Mouse (Mus musculus): Measurements from ENCODE around the gene Ripk3. TPM values are rescaled to one million over a fixed set of nuclear protein-coding genes. Genes with fewer than 3 reads are reported as not detected.
A peak's percentile ranks its signal among the peaks of the same experiment; 100 is the strongest.

Ripk3 gene
- polyA plus RNA-seq, 1 experiment from 2014 or later: 1.9 TPM

GRCm38 (mm10) chr14:55815310-55815751 lies 26.7 kb upstream of the Ripk3 start:
- H3K36me3 ChIP-seq (ENCODE audit: control insufficient read depth, insufficient read depth, low read length): no peaks in the 10 kb centered on the region

GRCm38 (mm10) chr14:55814885-55815284 lies 26.2 kb upstream of the Ripk3 start:
- no peaks in the 10 kb centered on the region for H3K27me3 ChIP-seq (ENCODE audit: control insufficient read depth, insufficient read depth, low read length)
- 29% methylated on average over 16 of the region's 16 CpGs for WGBS
- no peaks in the 10 kb centered on the region for H3K36me3 ChIP-seq (ENCODE audit: control insufficient read depth, insufficient read depth, low read length)
- H3K9me3 ChIP-seq (ENCODE audit: control insufficient read depth, low read length): no peaks in the 10 kb centered on the region
- H3K4me3 ChIP-seq (ENCODE audit: low read depth, low read length): peak overlapping the region; percentile 41
- no peak overlapping the region for H3K27ac ChIP-seq (ENCODE audit: low read depth, low read length)
- H3K4me1 ChIP-seq (ENCODE audit: control insufficient read depth, insufficient read depth, low read length): no peaks in the 10 kb centered on the region
- peak; percentile 88 for ATAC-seq (ENCODE audit: low read depth)
- peak overlapping the region; percentile 68 for H3K4me2 ChIP-seq (ENCODE audit: low read depth, low read length)
- peak overlapping the region; percentile 53 for H3K9ac ChIP-seq (replicated peaks; ENCODE audit: low read depth, low read length)

More at GRCm38 (mm10) chr14:55815310-55815751, 26.7 kb upstream of the Ripk3 start:
- no peaks in the 10 kb centered on the region for H3K27me3 ChIP-seq (ENCODE audit: control insufficient read depth, insufficient read depth, low read length)
- no peaks in the 10 kb centered on the region for H3K4me1 ChIP-seq (ENCODE audit: control insufficient read depth, insufficient read depth, low read length)
- H3K4me3 ChIP-seq (ENCODE audit: low read depth, low read length): peak overlapping the region; percentile 41
- ATAC-seq (ENCODE audit: low read depth): peak; percentile 67
- peak overlapping the region; percentile 53 for H3K9ac ChIP-seq (replicated peaks; ENCODE audit: low read depth, low read length)
- no peaks in the 10 kb centered on the region for H3K9me3 ChIP-seq (ENCODE audit: control insufficient read depth, low read length)
- 23% methylated on average over 17 of the region's 17 CpGs for WGBS
- H3K4me2 ChIP-seq (ENCODE audit: low read depth, low read length): peak overlapping the region; percentile 68
- no peak overlapping the region for H3K27ac ChIP-seq (ENCODE audit: low read depth, low read length)

GRCm38 (mm10) chr14:55795380-55796163 lies 6.9 kb upstream of the Ripk3 start:
- Histone ChIP-seq H3K27me3 (ENCODE audit: control insufficient read depth, insufficient read depth, low read length) (no peaks in the 10 kb centered on the region; the same call in 1 of the 2 replicates), H3K9me3 (ENCODE audit: control insufficient read depth, low read length) (no peaks in the 10 kb centered on the region), H3K27ac (ENCODE audit: low read depth, low read length) (no peak overlapping the region), H3K4me1 (ENCODE audit: control insufficient read depth, insufficient read depth, low read length) (no peaks in the 10 kb centered on the region), H3K4me2 (ENCODE audit: low read depth, low read length) (no peak overlapping the region), H3K9ac (replicated peaks; ENCODE audit: low read depth, low read length) (no peak overlapping the region), H3K4me3 (ENCODE audit: low read depth, low read length) (no peak overlapping the region), H3K36me3 (ENCODE audit: control insufficient read depth, insufficient read depth, low read length) (no peaks in the 10 kb centered on the region)
- no peak for ATAC-seq (ENCODE audit: low read depth)
- 87% methylated on average over 15 of the region's 15 CpGs for WGBS

- Histone ChIP-seq H3K27ac (ENCODE audit: low read depth, low read length) (no peak overlapping the region), H3K9ac (replicated peaks; ENCODE audit: low read depth, low read length) (no peak overlapping the region), H3K9me3 (ENCODE audit: control insufficient read depth, low read length) (no peaks in the 10 kb centered on the region), H3K27me3 (ENCODE audit: control insufficient read depth, insufficient read depth, low read length) (peaks cover 7% of the 10 kb centered on the region), H3K4me3 (ENCODE audit: low read depth, low read length) (no peak overlapping the region), H3K4me2 (ENCODE audit: low read depth, low read length) (no peak overlapping the region), H3K4me1 (ENCODE audit: control insufficient read depth, insufficient read depth, low read length) (no peaks in the 10 kb centered on the region), H3K36me3 (ENCODE audit: control insufficient read depth, insufficient read depth, low read length) (no peaks in the 10 kb centered on the region)
- WGBS: 64% methylated on average over 2 of the region's 2 CpGs
- no peak for ATAC-seq (ENCODE audit: low read depth)
Observed at GRCm38 (mm10) chr14:55793946-55794345, 5.3 kb upstream of the Ripk3 start.

GRCm38 (mm10) chr14:55793461-55793860 lies 4.8 kb upstream of the Ripk3 start:
- Histone ChIP-seq H3K36me3 (ENCODE audit: control insufficient read depth, insufficient read depth, low read length) (no peaks in the 10 kb centered on the region), H3K9me3 (ENCODE audit: control insufficient read depth, low read length) (no peaks in the 10 kb centered on the region), H3K4me3 (ENCODE audit: low read depth, low read length) (no peak overlapping the region), H3K27ac (ENCODE audit: low read depth, low read length) (no peak overlapping the region), H3K9ac (replicated peaks; ENCODE audit: low read depth, low read length) (no peak overlapping the region), H3K4me1 (ENCODE audit: control insufficient read depth, insufficient read depth, low read length) (0 out of 2 replicates have a peak, but pooled peaks cover under 1% of the 10 kb centered on the region), H3K27me3 (ENCODE audit: control insufficient read depth, insufficient read depth, low read length) (peaks cover 8% of the 10 kb centered on the region), H3K4me2 (ENCODE audit: low read depth, low read length) (no peak overlapping the region)
- WGBS: 77% methylated on average over 2 of the region's 2 CpGs
- ATAC-seq (ENCODE audit: low read depth): no peak

GRCm38 (mm10) chr14:55787731-55788130 lies 934 bp downstream of the Ripk3 start:
- Histone ChIP-seq H3K9ac (replicated peaks; ENCODE audit: low read depth, low read length) (no peak overlapping the region), H3K4me3 (ENCODE audit: low read depth, low read length) (no peak overlapping the region), H3K9me3 (ENCODE audit: control insufficient read depth, low read length) (no peaks in the 10 kb centered on the region), H3K36me3 (ENCODE audit: control insufficient read depth, insufficient read depth, low read length) (no peaks in the 10 kb centered on the region), H3K4me2 (ENCODE audit: low read depth, low read length) (peak overlapping the region; percentile 35; the same call in 1 of the 2 replicates), H3K27me3 (ENCODE audit: control insufficient read depth, insufficient read depth, low read length) (peaks cover 34% of the 10 kb centered on the region), H3K27ac (ENCODE audit: low read depth, low read length) (no peak overlapping the region), H3K4me1 (ENCODE audit: control insufficient read depth, insufficient read depth, low read length) (0 out of 2 replicates have a peak, but pooled peaks cover 5% of the 10 kb centered on the region)
- no peak for ATAC-seq (ENCODE audit: low read depth)
- WGBS: 37% methylated on average over 11 of the region's 11 CpGs

GRCm38 (mm10) chr14:55785195-55785594 lies 3.5 kb downstream of the Ripk3 start:
- 28% methylated on average over 6 of the region's 6 CpGs for WGBS
- Histone ChIP-seq H3K9ac (replicated peaks; ENCODE audit: low read depth, low read length) (no peak overlapping the region), H3K4me1 (ENCODE audit: control insufficient read depth, insufficient read depth, low read length) (0 out of 2 replicates have a peak, but pooled peaks cover 5% of the 10 kb centered on the region), H3K36me3 (ENCODE audit: control insufficient read depth, insufficient read depth, low read length) (no peaks in the 10 kb centered on the region), H3K27me3 (ENCODE audit: control insufficient read depth, insufficient read depth, low read length) (peaks cover 43% of the 10 kb centered on the region), H3K4me2 (ENCODE audit: low read depth, low read length) (no peak overlapping the region), H3K4me3 (ENCODE audit: low read depth, low read length) (no peak overlapping the region), H3K27ac (ENCODE audit: low read depth, low read length) (no peak overlapping the region), H3K9me3 (ENCODE audit: control insufficient read depth, low read length) (no peaks in the 10 kb centered on the region)
- no peak for ATAC-seq (ENCODE audit: low read depth)

GRCm38 (mm10) chr14:55783958-55784235 lies 4.8 kb downstream of the Ripk3 start, which contains the start of gene Adcy4:
Adcy4 (minus strand) TSS chr14:55784095.
- 3% methylated on average over 13 of the region's 13 CpGs for WGBS
- Histone ChIP-seq H3K27me3 (ENCODE audit: control insufficient read depth, insufficient read depth, low read length) (peaks cover 35% of the 10 kb centered on the region), H3K36me3 (ENCODE audit: control insufficient read depth, insufficient read depth, low read length) (no peaks in the 10 kb centered on the region), H3K4me2 (ENCODE audit: low read depth, low read length) (peak within 1 kb of the TSS; percentile 37; the same call in 1 of the 2 replicates), H3K9ac (replicated peaks; ENCODE audit: low read depth, low read length) (no peak within 1 kb of the TSS; the same call in 1 of the 2 replicates), H3K4me1 (ENCODE audit: control insufficient read depth, insufficient read depth, low read length) (0 out of 2 replicates have a peak, but pooled peaks cover 5% of the 10 kb centered on the region), H3K9me3 (ENCODE audit: control insufficient read depth, low read length) (no peaks in the 10 kb centered on the region), H3K4me3 (ENCODE audit: low read depth, low read length) (peak within 1 kb of the TSS; percentile 26), H3K27ac (ENCODE audit: low read depth, low read length) (no peak within 1 kb of the TSS)
- no peak for ATAC-seq (ENCODE audit: low read depth)
